Mouse (Mus musculus) 3134 (cell line): ENCODE measurements around the gene Ms4a6b.
"Not testable (repeated sequence)": the region's sequence is repeated elsewhere in the genome, so short reads cannot be mapped to it uniquely, and the experiment has no call there.

Experiments used
- DNase-seq: peaks from one replicate; pipeline ENCODE4 v3.0.0-alpha.2; 2011; ENCODE audit warnings: low spot score; ENCODE audit not compliant: insufficient read length; ENCODE audit errors: extremely low read depth

The Ms4a6b gene

GRCm38 (mm10) chr19:11533421-11533820 lies 17.1 kb downstream of the Ms4a6b start:
- DNase-seq, result no peak

DNA sequence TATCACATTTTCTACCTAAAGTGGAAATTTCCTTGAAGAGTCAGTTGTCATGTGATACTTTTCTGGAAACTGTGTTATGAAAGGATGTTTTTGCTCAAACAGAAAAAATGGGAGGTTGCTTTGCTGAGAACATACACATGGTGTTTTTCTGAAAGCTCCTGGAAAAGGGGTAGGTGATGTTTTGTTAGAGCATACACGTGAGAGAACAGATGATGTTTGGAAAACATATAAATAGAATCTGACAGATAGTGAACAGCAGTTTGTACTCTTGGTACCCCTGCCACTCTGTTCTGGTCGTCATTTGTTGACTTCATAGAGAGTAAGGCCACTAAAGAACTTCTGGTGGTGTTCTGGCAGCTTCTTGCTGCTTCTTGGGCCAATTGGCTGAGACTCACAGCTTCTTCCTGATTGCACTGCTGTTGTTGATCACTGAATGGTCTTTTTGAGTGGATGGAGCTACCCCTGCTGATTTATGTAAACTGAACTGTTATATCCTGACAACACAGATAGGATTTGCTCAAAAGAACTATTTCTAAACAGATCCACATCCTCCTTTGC lies 17.7 kb downstream of the Ms4a6b start:
- no peak for DNase-seq

DNA sequence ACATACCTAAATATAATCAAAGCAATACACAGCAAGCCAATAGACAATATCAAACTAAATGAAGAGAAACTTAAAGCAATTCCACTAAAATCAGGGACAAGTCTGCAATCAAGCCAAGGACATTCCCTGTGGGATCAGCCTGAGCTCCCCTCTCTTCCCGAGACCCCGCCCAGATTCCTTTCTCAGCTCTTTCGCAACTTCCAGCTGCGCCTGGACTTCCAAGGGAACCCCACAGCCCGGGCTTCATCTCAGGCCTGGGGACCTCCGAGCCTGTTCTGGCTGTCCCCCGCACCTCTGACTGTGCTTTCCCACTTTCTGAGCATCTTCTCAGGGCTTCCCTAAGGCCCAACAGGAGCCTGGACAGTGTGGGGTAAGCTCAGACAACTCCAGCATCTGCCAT lies 20.3 kb downstream of the Ms4a6b start, which contains the start of gene Ms4a4d:
TSS of gene Ms4a4d (plus strand) at position 209 of the 400 bp plus-strand sequence.
- DNase-seq, result peak; percentile 0

- no peak for DNase-seq
Observed at GRCm38 (mm10) chr19:11537336-11537735, 21.0 kb downstream of the Ms4a6b start.

- DNase-seq, result not testable (repeated sequence)
Observed at GRCm38 (mm10) chr19:11540166-11540821, 24.0 kb downstream of the Ms4a6b start.

DNA sequence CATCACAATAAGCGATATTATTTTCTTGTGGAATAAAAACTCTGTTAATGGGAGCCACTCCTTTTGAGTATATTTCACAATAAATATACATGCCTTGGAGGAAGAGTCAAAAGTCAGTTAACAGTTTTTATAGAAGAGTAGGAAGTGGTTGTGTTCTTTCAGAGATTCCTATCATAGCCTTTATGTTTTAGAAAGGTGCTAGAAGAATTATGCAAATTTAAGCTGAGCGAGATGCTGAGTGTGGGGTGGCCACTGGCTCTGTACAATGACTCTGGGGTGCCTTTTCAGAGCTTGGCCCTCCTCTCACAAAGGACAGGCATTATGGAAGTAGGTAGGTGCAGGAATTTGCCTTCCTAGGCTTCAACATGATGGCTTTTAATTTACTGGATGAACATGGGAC lies 28.1 kb downstream of the Ms4a6b start:
- DNase-seq, result not testable (repeated sequence)

DNA sequence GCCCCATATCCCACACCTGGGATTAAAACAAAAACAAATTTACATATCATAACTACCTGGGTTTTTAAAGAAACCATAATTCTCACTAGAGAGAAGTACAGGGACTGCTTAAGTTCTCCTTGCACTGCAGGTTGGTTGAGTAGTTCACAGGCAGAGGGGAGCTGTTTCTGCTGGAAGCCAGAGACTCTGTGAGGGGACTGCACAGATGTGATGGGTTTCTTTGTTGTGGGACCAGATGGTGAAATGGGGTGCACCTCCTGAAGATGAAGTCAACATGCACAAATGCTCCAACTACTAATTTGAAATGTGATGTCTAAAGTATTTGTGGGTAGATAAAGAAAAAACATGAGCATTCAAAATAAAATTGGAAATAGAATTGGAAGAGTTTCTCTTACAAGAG lies 31.6 kb downstream of the Ms4a6b start:
- no peak for DNase-seq

- no peak for DNase-seq
Observed at GRCm38 (mm10) chr19:11554726-11555125, 38.4 kb downstream of the Ms4a6b start.

DNA sequence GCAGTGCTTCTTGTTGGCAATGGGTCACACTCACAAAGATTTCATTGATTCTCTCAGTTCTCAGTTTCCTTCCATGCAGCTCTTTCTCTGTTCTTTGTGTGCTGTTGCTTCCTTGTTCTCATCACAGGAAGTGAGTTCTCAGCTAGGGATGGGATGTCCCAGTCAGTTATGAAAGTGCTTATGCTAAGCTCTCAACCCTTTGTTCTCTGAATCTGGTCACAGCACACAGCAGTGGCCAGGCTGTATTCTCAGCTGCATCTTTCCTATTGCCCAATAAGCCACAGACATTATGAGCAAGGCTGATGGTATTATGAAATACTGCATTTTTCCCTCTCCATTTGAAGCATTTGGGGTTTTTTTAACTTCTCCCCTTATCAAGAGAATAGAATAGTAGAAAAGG lies 43.2 kb downstream of the Ms4a6b start:
- not testable (repeated sequence) for DNase-seq

DNA sequence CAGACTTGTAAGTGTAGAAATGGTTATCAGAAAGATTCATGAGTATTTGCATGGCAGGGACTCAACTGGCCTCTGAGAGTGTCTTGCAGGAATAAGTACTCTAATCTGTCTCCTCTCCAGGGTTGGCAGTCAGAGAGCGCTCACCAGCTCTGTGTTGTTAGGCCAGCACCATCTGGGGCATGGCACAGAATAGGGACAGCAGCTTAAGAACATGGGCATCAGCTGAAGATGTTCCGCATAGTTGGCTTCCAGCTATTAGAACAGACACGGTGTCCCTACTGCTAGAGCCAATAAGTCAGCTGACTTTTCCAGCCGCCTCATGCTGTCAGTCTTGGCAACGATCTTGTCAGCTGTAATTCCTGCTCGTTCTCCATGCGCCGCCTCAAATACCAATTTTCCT lies 58.7 kb downstream of the Ms4a6b start:
- no peak for DNase-seq
